Mouse (Mus musculus) gastrocnemius, postnatal 25 days (tissue): ENCODE data around the gene Gpr84. TPM values are rescaled to one million over a fixed set of nuclear protein-coding genes. Genes with fewer than 3 reads are reported as not detected.

ENCODE experiments used
- DNase-seq: peaks from one replicate; pipeline ENCODE4 v3.0.0; 2022
- total RNA-seq, 2 experiments: library from RNA; stranded (reverse); gene quantifications; 1 replicate in 1 of 2; 2 replicates in 1 of 2; pipeline ENCODE4 v1.2.3; 2021

Gene Gpr84
- total RNA-seq, 2 experiments from 2014 or later = not detected

GRCm38 (mm10) chr15:103335488-103336235 lies 25.2 kb upstream of the Gpr84 start:
- no peak for DNase-seq

GRCm38 (mm10) chr15:103335040-103335439 lies 24.6 kb upstream of the Gpr84 start:
- no peak for DNase-seq

DNA sequence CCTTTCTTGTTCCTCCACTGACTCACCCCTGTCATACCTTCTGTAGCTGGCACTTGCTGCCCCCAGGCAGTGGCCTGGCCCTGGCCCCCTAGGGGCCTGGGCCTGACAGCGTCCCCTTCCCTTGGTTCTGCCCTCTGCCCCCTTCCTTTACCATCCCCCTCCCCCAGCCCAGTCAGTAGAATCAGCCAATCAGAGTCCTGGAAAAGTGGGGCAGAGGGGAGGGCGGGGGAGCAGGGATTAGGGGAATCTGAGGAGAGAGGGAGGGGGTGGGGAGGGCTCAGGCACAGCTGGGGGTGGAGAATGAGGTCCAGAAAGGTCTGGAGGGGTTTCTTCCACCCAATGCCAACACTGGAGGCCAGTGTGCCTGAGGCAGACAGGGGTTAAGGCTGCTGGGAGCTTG lies 23.8 kb upstream of the Gpr84 start:
- DNase-seq = no peak

DNA sequence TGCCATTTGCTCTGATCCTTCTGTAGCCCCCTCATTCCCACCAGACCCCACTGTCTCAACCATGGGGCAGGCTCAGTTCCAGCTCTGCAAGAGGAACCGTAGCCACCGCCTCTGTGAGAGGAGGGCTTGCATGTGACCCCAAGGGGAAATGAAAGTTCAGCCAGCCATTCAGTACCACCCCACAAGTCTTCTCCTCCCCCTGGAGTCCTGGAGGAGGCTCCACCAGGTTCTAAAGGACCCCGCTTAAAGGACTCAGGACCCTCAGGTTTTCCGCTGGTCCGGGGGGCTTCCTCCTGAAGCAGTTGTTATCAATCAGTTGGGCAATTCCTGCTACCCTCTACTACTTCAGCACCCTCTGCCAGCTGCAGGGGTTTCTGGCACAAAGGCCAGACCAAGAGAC lies 23.3 kb upstream of the Gpr84 start:
- DNase-seq = no peak

DNA sequence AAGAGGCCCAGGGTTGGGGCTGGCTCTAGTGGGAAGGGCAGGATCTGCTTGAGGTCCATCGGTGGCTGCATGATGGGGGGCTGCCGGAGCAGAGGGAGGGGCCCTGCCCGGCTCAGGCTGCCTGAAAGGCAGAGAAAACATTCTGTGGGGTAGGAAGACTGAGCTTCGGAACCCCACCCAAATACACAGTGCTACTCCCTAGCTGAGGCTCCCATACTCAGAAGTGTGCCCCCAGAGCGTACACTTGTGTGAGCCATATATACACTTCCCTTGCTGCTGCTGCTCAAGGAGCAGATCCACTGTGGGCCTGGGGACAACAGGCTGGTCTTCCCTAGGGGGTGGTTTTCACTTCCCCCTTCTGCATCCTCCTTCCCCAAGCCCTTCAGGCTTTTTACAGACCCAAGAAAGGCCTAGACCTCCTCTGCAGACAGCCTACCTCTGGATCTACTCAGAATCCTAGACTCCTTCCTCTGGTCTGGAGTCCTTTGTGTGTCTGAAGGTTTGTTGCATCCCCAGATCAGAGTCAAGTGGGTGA lies 22.7 kb upstream of the Gpr84 start:
- no peak for DNase-seq

- peak; percentile 89 for DNase-seq
Observed at GRCm38 (mm10) chr15:103323455-103324247, 13.2 kb upstream of the Gpr84 start.

DNA sequence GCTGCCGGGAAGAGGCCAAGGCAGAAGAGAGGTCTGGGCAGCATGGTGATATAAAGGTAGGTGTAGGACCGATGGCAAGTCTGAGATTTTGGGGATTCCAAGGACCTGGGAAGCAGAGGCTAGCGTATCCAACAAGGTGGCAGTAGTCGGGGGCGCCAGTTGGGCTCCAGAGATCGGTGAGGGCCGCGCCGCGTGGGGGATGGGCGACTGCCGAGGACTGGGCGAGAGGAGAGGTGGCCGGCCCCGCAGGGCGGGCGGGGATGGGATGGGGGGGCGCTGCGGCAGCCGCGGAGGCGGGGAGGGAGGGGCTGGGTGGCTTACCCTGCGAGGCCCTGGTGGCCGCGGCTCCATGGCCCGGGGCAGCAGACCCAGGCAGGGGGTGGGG lies 12.7 kb upstream of the Gpr84 start:
- no peak for DNase-seq

GRCm38 (mm10) chr15:103322396-103322795 lies 12.0 kb upstream of the Gpr84 start:
- no peak for DNase-seq

- no peak for DNase-seq
Observed at GRCm38 (mm10) chr15:103321076-103321475, 10.7 kb upstream of the Gpr84 start.

DNA sequence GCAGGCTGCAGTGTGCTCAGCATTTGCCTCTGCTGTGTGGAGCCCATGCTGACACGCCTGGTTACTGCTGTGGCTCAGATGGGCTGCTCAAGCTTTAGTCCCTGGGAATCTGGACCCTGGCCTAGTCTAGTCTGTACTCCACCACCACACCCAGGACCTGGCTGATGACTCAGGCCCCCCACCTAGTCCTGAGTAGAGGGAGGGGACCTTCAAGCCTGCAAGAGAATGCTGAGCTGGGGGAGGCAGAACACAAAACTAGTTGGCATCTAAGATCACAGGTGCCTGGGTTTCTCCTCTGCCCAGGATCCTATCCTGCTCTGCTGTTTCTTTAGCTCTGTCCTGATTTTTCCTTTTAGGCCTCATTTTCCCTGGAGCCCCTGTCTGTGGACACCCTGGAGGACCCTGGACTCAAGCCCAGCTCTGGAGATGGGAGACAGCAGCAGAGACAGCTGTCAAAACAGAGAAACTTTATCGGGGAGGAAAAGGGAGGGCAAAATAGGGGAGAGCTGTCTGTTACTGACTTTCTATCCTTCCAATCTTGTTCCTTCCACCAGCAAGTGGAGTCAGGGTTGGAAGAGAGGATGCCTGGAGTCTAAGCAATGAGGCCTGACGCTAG lies 7.9 kb upstream of the Gpr84 start:
- peak; percentile 54 for DNase-seq

- DNase-seq = no peak
Observed at GRCm38 (mm10) chr15:103317731-103318130, 7.3 kb upstream of the Gpr84 start.

GRCm38 (mm10) chr15:103317120-103317519 lies 6.7 kb upstream of the Gpr84 start:
- no peak for DNase-seq

DNA sequence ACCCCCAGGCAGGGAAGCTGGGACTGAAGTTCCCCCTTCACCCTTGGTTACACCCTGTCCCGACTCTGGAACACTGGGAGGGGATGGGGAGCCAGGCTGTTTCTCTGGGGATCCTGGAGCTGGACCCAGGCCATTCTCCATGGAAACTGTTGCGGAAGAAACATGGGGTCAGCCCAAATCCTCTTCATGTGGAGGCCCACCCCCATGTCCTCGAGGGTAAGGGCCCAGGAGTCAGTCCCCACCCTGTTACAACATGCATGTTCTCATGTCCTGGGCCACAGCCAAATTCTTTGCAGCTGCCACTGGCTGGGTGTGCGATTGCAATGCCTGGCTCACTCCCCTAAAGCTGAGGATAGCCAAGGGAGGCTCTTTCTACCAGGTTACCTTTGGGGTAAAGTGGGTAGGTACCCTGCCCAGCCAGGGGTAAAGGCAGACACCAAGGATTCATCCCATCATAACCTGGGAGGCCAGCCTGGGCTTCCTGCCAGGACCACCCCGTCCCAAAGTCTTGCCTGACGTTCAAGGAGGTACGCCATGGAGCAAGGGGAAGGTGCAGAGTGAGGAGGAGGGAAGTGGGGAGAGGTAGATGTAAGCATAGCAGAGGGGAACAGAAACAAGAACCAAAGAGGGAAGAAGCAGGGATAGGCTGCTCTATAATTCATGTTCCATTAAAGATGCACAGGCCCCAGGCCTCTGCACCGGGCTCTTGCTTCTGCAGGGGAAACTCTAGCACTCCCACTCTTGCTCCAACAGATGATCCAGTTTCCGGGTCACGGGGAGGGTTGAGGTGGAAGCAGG lies 5.8 kb upstream of the Gpr84 start:
- DNase-seq = peak; percentile 82

GRCm38 (mm10) chr15:103315011-103315502 lies 4.6 kb upstream of the Gpr84 start:
- peak; percentile 74 for DNase-seq

- DNase-seq = no peak
Observed at GRCm38 (mm10) chr15:103314181-103314580, 3.8 kb upstream of the Gpr84 start.

DNA sequence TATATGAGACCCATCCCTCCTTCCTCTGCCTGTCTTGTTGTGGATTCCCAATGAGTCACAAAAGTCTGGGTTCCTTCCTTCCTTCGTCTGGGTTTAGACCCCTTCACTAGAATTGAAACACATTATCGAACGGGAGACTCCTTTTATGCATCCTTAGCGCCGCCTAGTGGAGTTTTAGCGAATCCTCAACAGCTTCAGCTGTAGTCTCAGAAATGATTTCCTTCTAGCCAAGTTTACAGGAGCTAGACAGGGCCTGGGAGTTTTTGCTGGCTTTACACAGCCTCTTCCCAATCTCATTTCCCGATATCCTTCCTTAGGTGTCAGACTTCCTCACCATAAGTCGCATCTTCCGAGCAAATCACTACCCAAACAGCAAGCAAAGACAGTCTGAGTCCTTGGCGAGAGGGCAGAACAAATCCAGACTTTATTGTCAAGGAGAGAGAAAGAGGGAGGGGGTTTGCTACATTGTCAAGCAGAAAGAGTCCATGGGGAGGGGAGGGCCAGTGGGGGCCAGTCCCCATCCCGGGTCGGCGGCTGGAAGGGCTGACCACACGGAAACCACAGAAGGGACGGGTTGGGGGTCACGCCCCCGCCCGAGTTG lies 3.2 kb upstream of the Gpr84 start:
- DNase-seq = no peak

GRCm38 (mm10) chr15:103308876-103309580 lies 1.4 kb downstream of the Gpr84 start:
- no peak for DNase-seq

GRCm38 (mm10) chr15:103308056-103308875 lies 2.1 kb downstream of the Gpr84 start:
- no peak for DNase-seq

GRCm38 (mm10) chr15:103307125-103307524 lies 3.3 kb downstream of the Gpr84 start:
- DNase-seq = peak; percentile 75
